Mouse (Mus musculus) right cerebral cortex, postnatal 36 days (tissue): Measurements from ENCODE around the gene Olfr370.

Experiments
- DNase-seq, 2 experiments: peaks; one replicate each; pipeline ENCODE4 v3.0.0; 2022; ENCODE audit warnings: low spot score in 2 of 2, mixed read lengths in 1 of 2

Gene Olfr370

GRCm38 (mm10) chr8:83575561-83576515 is 40.3 kb downstream of the Olfr370 start:
- peak in 1 of 2 experiments; percentile 1 for DNase-seq

- DNase-seq: no peak
Measured at GRCm38 (mm10) chr8:83576516-83576895, 40.9 kb downstream of the Olfr370 start.

GRCm38 (mm10) chr8:83576921-83577320 is 41.3 kb downstream of the Olfr370 start:
- no peak for DNase-seq

- no peak for DNase-seq
Measured at GRCm38 (mm10) chr8:83577384-83577791, 41.8 kb downstream of the Olfr370 start.

GRCm38 (mm10) chr8:83578131-83579055 is 42.8 kb downstream of the Olfr370 start:
- DNase-seq: no peak

GRCm38 (mm10) chr8:83579676-83580075 is 44.1 kb downstream of the Olfr370 start:
- peak in 1 of 2 experiments; percentile 0 for DNase-seq

- DNase-seq: no peak
Measured at GRCm38 (mm10) chr8:83580826-83581225, 45.2 kb downstream of the Olfr370 start.

GRCm38 (mm10) chr8:83582226-83582625 is 46.6 kb downstream of the Olfr370 start:
- DNase-seq: no peak

GRCm38 (mm10) chr8:83583236-83583635 is 47.7 kb downstream of the Olfr370 start:
- no peak for DNase-seq

GRCm38 (mm10) chr8:83584771-83585170 is 49.2 kb downstream of the Olfr370 start:
- no peak for DNase-seq

- no peak for DNase-seq
Measured at GRCm38 (mm10) chr8:83585333-83585732, 49.8 kb downstream of the Olfr370 start.

- DNase-seq: no peak
Measured at GRCm38 (mm10) chr8:83587644-83588043, 52.1 kb downstream of the Olfr370 start.

GRCm38 (mm10) chr8:83588886-83589285 is 53.3 kb downstream of the Olfr370 start:
- no peak for DNase-seq

- DNase-seq: no peak
Measured at GRCm38 (mm10) chr8:83590488-83591023, 55.0 kb downstream of the Olfr370 start.

GRCm38 (mm10) chr8:83592682-83593081 is 57.1 kb downstream of the Olfr370 start:
- no peak for DNase-seq

- DNase-seq: no peak
Measured at GRCm38 (mm10) chr8:83593325-83594166, 58.0 kb downstream of the Olfr370 start.

GRCm38 (mm10) chr8:83594167-83595049 is 58.8 kb downstream of the Olfr370 start:
- peak; percentile 97 to 98 for DNase-seq
